Mouse (Mus musculus): Measurements from ENCODE around the gene Psmd13. TPM values are rescaled to one million over a fixed set of nuclear protein-coding genes. Genes with fewer than 3 reads are reported as not detected.
A peak's percentile ranks its signal among the peaks of the same experiment; 100 is the strongest.

Gene Psmd13
- polyA plus RNA-seq, 3 experiments from 2014 or later = 98.5 to 206 (median 105) TPM

DNA sequence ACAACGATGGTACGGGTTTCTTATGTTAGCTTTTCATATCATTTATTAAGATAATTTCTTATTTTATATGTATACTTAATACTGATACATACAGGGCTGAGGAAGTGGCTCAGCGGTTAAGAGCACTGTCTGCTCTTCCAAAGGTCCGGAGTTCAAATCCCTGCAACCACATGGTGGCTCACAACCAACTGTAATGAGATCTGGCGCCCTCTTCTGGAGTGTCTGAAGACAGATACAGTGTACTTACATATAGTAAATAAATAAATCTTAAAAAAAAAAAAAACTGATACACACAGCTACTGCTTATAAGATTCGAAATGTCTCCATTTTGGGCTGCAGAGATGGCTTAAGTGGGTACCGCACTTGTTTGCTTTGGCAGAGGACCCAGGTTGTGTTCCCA, 25.9 kb downstream of the Psmd13 start:
- no peak for ATAC-seq

DNA sequence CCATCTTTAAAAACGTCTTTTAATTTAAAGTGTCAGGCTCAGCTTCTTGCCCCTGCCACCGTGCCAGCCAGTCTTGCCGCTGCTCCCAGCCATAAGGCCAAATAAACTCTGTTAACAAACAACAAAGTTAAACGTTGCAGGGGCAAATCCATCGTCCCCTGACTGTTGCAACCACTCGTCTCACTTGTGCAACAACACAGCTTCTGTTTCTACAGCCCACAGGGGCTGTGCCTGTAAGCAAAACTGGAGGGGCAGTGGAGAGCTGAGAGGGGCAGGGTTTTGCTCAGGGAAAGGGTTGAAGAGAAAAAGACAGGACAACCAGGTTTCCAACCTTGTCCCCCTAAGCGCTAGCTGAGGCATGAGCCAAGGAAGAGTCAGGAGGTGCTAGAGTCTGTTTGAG, 26.4 kb downstream of the Psmd13 start:
- no peak for ATAC-seq

DNA sequence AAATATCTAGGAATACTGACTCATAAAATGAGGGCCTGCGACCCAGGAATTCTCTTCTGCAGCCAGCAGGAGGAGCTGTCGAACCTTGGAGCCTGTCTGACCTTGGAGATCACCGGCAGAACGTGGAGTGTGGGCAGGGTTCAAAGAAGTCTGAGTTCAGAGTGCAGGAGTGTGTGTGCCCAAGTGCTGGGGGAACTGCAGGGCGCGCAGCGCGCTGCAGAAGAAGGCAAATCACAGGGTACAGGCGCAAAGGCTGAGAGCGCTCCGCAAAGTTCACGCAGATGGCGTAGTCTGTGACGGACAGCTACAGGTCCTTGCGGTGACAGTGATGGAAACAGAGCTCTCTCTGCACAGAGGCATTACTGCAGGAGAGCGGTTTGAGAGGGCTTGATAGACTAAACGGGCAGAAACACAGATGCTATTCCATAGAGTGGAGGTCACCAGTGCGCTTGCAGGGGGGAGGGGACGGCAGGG, 26.9 kb downstream of the Psmd13 start:
- ATAC-seq = peak; percentile 86

DNA sequence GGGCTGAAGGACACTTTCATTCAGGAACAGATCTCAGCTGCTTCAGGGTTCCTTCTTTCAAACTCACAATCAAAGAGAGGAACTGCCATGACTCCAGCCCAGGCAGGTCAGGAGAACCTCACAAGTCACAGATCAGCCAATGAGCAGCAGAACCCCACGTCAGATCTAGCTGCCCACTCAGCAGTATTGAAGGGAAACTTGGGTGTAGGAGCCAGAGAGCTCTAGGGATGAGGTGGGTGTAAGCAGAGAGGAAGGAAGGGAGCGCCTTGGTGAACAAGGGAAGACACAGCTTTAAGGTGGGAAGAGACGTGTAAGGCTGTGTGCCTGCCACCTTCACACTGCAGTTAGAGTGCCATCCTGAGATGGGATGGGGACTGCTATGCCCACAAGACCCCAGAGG, 30.5 kb downstream of the Psmd13 start:
- no peak for ATAC-seq

DNA sequence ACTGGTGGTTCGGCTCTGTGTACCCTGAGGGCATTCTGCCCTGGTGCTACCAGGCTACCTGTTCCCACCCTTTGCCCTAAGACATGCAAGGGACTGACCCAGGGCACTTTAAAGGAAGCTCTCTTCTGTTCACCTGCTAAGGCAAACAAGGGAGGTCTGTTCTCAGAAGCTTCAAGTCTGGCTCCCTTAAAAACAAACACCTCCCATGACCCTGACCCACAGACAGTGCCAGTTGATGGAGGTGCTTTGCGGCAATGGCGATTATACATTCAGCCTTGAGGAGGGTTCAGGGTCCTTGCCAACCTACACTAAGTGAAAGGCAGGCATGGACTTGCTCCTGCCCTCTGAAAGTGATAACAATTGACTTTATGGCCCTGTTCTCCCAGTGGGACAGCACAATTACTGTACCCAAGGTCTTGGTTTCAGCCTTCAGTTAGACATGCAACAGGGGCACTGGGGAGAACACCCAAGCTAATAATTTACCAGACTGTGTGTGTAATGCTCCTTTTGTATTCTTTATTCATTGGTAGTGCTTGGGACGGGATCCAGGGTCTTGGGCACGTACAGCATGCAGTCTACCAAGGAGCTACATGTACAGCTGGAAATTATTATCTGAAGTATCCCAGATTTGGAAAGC, 31.2 kb downstream of the Psmd13 start:
- no peak for ATAC-seq

DNA sequence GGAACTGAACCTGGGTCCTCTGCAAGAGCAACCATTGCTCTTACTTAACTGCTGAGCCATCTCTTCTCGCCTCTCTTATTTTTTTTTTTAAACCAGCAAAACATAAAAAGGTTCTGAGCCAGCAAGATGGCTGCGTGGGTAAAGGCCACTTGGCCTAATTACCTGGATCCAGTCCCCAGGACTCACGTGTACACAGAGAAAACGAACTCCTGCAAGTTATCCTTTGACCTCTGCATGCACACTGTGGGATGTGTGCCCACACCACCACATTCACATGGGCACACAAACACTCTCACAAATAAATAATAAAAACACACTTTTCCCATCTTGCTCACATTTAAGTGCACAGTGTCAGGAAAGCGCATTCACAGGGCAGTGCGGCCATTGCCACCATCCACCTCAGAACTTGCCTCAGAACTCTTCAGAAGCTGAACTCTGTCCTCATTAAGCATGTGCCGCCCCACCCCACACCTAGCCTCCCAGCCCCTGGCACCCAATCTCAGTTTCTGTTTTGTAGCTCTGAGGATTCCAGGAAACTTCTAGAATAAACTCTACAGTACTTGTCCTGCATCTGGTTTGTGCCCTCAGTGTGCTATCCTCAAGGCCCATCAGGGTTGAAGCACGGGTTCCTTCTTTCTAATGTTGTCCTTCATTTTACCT, 32.4 kb downstream of the Psmd13 start:
- ATAC-seq = no peak

DNA sequence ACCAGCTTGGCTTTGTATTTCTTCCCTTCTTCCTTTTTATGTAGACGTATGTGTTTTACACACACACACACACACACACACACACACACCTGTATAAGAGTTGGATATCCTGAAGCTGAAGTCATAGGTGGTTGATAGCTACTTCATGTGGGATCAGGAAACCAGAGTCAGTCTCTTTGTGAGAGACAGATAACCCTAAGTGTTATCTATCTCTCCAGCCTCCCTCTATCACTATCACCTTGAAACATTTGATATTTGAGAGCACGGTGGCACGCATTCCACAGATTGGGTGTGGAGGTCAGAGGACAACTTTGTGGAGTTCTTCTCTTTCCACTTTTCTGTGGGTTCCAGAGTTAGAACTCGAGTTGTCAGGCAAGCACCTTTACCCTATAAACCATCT, 38.1 kb downstream of the Psmd13 start:
- ATAC-seq = no peak

DNA sequence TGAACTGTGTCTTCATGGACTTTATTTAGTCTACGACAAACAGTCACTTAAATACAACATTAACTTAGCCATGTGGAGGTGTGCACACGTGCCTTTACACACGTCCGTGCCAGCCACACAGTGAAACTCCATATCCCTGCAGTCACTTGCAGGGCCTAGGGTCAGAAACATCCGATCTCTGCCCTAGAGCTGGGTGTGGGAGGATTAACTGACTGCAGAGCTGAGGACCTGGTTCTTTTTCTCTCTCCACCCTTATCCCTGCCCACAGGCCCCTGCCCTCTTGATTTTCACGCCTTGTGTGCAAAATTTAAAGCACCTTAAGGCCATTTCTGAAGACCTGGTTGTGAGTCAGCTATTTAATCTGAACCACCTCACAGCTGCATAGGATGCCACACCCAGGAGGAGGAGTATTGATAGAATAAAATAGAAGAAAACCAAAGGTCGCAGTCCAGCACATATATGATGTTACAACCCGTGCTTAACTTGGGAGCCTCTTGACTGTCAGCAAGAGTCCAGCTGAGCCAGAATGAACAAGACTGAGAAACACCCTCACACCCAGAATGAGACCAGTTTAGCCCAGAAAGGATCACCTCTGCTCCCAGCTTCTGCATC, 38.8 kb downstream of the Psmd13 start, which contains the start of gene Nlrp6:
Gene Nlrp6, plus strand, starts transcription at position 485 of the 612 bp plus-strand sequence.
- no peak for ATAC-seq

DNA sequence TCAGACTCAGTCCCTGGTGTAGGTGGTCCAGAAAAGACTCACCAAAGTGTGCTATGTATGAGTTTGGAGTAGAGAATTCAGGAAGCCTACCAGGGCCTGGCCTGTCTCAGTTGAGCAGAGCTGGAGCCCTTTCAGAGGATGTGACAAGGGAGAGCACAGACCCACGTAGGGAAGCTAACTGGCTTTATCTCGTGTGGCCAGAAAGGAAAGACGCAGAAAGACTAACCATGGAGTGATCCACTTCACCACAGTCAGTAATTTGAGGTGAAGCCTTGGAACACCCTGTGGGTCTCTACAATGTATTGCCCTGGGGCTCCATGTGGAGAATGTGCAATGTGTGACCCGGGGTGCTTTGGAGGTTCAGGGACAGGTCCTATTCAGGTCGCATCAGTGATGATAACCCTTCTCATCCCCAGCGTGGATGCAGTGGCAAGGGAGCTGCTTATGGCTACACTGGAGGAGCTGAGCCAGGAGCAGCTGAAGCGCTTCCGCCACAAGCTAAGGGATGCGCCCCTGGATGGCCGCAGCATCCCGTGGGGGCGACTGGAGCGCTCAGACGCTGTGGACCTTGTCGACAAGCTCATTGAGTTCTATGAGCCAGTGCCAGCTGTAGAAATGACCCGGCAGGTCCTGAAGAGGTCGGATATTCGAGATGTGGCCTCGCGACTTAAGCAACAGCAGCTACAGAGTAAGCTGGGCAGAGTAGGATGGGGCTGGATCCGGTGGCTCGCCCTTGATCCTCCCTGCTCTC, 39.6 kb downstream of the Psmd13 start:
- no peak for ATAC-seq

DNA sequence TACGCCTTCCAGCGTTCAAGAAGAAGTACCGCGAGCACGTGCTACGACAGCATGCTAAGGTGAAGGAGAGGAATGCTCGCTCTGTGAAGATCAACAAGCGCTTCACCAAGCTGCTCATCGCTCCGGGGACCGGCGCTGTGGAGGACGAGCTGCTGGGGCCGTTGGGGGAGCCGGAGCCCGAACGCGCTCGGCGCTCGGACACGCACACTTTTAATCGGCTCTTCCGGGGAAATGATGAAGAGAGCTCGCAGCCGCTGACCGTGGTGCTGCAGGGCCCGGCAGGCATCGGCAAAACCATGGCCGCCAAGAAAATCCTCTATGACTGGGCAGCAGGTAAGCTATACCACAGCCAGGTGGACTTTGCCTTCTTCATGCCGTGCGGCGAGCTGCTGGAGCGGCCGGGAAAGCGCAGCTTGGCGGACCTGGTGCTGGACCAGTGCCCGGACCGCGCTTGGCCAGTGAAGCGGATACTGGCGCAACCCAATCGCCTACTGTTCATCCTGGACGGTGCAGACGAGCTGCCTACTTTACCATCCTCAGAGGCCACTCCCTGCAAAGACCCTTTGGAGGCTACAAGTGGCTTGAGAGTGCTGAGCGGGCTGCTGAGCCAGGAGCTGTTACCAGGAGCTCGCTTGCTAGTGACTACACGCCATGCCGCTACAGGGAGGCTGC, 40.8 kb downstream of the Psmd13 start:
- no peak for ATAC-seq

DNA sequence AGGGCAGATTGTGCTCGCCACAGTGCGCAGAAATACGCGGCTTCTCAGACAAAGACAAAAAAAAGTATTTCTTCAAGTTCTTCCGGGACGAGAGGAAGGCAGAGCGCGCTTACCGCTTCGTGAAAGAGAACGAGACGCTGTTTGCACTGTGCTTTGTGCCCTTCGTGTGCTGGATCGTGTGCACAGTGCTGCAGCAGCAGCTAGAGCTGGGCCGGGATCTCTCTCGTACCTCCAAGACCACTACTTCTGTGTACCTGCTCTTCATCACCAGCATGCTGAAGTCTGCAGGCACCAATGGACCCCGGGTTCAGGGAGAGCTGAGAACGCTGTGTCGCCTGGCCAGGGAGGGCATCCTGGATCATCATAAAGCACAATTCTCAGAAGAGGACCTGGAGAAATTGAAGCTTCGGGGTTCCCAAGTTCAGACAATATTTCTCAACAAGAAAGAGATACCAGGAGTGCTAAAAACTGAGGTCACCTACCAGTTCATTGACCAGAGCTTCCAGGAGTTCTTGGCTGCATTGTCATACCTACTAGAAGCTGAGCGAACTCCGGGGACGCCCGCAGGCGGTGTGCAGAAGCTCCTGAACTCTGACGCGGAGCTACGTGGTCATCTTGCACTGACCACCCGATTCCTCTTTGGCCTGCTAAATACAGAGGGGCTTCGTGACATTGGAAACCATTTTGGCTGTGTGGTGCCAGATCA, 41.5 kb downstream of the Psmd13 start:
- ATAC-seq = no peak

DNA sequence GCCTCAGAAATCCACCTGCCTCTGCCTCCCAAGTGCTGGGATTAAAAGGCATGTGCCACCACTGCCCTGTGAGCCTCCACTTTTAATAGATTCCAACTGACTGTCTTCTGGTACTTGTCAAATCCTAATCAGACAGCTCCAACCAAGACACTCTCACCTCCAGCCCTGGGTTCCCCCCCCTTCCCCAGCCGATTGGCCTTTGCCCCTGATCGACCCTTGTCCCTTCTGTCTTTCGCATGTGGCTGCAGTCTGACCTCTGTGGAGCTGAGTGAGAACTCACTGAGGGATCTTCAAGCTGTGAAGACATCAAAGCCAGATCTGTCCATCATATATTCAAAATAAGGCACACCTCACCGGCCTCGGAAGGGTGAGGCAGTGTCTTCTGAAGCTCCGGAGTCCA, 45.4 kb downstream of the Psmd13 start:
- no peak for ATAC-seq

DNA sequence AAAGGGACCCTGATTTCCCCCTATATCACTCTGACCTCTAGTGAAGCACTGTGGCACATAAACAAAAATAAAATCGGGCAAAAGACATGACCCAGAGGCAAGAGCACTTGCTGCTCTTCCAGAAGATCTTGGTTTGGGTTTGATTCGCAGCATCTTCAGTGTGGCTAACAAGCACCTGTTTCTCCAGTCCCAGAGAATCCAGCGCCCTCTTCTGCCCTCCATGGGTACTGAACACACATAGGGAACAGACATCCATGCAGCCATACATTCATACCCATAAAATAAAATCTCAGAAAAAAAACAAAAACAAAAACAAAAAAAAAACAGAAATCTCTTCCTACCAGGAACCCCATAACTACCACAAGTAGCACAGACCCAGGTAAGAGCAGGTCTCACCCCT, 56.7 kb downstream of the Psmd13 start:
- ATAC-seq = no peak

DNA sequence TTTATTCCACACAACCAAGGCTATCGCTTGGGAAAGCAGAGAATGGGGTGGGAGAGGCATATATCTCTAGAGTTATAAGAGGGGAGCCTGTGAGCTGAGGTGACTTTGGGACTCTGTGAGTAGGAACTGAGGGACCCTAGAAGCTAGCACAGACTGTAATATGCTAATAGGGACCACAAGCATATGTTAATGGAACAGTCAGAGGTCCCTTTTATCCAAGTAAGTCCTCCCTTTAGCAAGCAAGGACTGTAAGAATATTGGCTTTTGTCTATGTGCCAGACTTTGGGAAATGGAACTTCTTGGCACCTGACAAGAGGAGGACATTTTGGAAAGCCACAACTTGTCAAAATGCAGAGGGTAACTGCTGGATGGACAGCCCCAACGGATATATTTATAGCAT, 57.1 kb downstream of the Psmd13 start:
- ATAC-seq = no peak

DNA sequence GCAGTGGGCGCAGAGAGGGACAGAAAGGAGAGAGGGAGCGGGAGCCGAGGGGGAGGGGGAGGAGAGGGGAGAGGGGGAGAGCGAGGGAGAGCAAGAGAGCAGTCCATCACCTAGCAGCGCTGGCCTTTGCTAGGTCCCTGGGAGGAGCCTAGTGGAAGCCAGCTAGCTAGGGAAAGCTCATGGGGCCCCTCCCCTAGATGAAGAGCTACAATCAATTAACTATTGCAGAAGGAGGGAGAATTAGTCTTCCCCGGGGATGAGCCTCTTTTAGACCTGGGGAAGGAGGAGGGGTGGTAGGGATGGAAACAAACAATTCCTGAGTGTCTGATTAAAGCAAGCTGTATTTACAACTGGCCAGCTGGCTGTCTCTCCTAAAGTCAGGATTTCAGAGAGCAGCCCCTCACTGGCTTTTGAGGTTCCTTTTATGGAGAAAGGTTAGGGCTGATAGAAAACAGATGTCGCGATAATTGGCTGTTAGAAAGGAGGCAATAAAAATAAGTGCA, 58.0 kb downstream of the Psmd13 start:
- ATAC-seq = no peak

DNA sequence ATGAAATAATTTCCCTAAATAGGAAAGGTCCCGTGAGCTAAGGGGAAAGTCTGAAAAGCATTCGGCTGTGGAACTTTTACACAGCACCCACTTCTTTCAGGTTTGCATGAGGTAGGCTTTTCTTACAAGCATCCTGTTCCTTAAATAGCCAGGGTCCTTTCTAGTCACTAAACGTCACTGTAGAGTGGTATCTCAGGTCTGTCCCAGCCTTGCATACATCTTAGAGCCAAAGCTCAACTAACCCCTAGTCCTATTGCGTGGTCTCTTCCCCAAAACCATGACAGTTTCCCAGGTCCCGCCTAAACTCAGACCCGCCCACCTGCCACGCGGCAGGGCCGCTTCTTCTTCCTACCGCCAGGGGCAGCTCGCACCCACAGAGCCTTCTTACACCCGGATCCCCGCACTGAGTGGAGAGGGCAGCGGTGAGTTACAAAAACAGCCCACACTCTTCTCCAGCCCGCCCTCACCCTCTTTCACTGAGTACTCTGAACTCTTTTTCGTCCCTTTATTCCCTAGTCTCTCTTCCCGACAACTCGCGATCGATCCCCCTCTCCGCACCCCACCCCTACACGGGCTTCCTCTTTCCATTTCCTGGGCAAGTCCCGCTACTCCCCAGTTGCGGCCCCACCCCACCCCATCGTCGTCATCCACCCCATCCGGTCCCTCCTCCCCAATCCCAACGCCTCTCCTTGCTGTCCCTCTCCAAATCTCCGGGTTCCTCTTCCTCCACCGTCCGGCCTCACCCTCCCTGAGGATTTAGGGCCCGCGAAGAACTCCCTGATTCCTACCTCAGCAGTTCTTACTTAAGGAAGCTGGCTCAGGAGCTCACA, 59.7 kb downstream of the Psmd13 start, which contains the start of gene Pgghg:
Gene Pgghg, plus strand, starts transcription at position 170 of the 830 bp plus-strand sequence.
- peak; percentile 91 for ATAC-seq

DNA sequence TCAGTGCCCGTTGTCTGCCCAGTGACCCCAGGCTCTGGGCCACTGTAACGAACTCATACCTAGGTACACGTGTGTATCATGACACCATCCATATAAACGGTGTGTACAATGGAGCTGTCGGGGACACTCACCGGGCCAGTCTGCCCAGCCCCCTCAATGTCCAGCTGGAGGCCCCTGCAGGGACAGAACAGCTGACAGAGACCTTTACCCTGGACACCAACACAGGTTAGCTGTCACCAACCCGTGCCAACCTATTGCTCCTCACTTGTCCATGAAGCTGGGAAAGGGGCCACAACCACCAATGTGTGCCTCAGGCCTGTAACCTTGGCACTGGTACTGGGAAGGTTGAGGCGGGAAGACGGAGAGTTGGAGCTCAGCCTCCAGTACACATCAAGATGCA, 60.6 kb downstream of the Psmd13 start:
- no peak for ATAC-seq

DNA sequence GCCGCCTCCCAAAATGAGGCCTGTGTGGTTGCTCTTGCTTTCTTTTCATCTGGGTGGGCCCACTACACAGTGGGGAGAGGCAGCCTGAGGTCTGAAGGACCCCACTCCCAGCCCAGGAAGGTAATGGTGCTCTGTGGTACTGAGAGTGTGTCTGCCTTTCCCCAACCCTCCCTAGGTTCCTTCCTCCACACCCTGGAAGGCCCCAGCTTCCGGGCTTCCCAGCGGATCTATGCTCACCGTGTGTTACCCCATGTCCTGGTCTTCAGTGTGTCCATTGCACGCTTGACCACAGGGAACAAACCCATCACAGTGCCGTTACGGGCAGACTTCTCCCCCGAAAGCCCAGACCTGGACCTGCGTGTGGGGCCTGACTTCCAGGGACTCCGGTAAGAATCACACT, 61.0 kb downstream of the Psmd13 start:
- ATAC-seq = no peak

DNA sequence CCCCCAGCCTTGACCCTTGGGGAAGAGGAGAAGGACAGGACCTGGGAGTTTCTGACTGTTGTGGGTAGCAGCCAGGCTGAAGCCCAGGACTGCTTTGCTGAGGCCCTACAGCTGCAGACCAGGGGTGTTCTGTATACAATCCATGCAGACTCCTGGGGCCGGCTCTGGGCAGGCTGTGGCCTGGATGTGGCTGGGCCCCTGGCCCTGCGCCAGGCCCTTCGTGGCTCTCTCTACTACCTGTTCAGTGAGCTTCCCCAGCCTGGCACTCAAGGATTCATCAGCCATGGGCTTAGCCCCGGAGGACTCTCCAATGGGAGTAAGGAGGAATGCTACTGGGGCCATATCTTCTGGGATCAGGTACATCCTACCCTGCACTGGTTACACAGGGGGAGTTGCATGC, 61.6 kb downstream of the Psmd13 start:
- no peak for ATAC-seq

DNA sequence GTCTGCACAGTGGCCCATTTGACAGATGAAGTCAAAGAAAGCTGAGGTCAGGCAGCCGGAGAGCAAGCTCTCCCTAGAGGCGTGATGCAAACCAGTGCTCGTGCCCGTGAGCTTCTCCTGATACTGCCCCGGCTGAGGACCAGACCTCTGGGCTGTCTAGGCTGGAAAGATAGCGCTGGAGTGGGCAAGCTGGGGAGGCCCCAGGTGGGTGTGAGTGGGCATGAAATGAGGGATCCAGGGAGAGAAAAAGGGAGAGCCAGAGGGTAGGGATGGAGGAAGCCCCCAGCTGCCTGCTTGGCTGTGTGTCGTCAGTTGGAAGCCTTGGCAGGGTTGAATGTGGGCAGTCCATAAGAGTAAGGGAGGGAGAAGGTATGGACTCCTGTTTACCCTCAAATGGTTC, 62.5 kb downstream of the Psmd13 start:
- no peak for ATAC-seq

DNA sequence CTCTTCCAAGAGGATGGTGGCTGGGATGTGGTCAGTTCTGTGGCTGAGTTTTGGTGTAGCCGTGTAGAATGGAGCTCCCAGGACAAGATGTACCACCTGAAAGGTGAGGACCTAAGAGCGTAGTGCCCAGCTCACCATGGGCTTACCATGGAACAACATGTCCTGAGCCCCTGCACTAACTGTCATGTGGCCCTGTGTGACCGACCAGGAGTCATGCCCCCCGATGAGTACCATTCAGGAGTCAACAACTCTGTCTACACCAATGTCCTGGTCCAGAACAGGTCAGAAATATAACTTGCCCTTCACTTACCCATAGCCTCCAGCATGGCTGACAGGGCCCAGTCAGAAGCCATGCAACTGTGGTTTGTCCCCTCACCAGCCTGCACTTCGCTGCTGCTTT, 63.5 kb downstream of the Psmd13 start:
- ATAC-seq = no peak
